Mouse (Mus musculus) spleen, embryonic (tissue): ENCODE measurements at regions not wholly inside any gene's neighbourhood (a gene's known extent, or its start where the extent isn't known, plus 50 kb on each side); places are given as distances from the start of the nearest gene placed in this dataset.

Experiments used
- CTCF ChIA-PET: fragments of 350-600 bp; sonication (Branson Sonifier 250); formaldehyde crosslinking; loops from one replicate; lab custom pipeline; 2022; lab: Charles Lee

- CTCF ChIA-PET = no interaction called here
Measured at GRCm38 (mm10) chr3:70384235-70384634, 376.8 kb downstream of the Otol1 start.

GRCm38 (mm10) chr3:70385961-70386360 is 378.5 kb downstream of the Otol1 start:
- CTCF ChIA-PET = no interaction called here

- CTCF ChIA-PET = no interaction called here
Measured at GRCm38 (mm10) chr3:70401187-70401586, 393.8 kb downstream of the Otol1 start.

- CTCF ChIA-PET = no interaction called here
Measured at GRCm38 (mm10) chr3:70406571-70406970, 399.2 kb downstream of the Otol1 start.

- CTCF ChIA-PET = no interaction called here
Measured at GRCm38 (mm10) chr3:70418273-70418672, 410.9 kb downstream of the Otol1 start.

- CTCF ChIA-PET = no interaction called here
Measured at GRCm38 (mm10) chr3:70422016-70422415, 414.6 kb downstream of the Otol1 start.

GRCm38 (mm10) chr3:70422669-70423068 is 415.3 kb downstream of the Otol1 start:
- CTCF ChIA-PET = no interaction called here

- CTCF ChIA-PET = no interaction called here
Measured at GRCm38 (mm10) chr3:70436671-70437070, 429.3 kb downstream of the Otol1 start.

- CTCF ChIA-PET = no interaction called here
Measured at GRCm38 (mm10) chr3:70457181-70457847, 449.9 kb downstream of the Otol1 start.

- CTCF ChIA-PET = no interaction called here
Measured at GRCm38 (mm10) chr3:70460811-70461210, 453.4 kb downstream of the Otol1 start.

GRCm38 (mm10) chr3:70463221-70463620 is 455.8 kb downstream of the Otol1 start:
- CTCF ChIA-PET = no interaction called here

- CTCF ChIA-PET = no interaction called here
Measured at GRCm38 (mm10) chr3:70482521-70482920, 475.1 kb downstream of the Otol1 start.

- CTCF ChIA-PET = no interaction called here
Measured at GRCm38 (mm10) chr3:70483066-70483743, 475.8 kb downstream of the Otol1 start.

GRCm38 (mm10) chr3:70496431-70496830 is 489.0 kb downstream of the Otol1 start:
- CTCF ChIA-PET = no interaction called here

- CTCF ChIA-PET = no interaction called here
Measured at GRCm38 (mm10) chr3:70500245-70500858, 492.9 kb downstream of the Otol1 start.

GRCm38 (mm10) chr3:70500991-70501961 is 493.9 kb downstream of the Otol1 start:
- CTCF ChIA-PET = interaction anchor here (0.9 kb wide), 1 partner anchor 290 kb away, joined by 11 read pairs; no protein-coding TSS in a partner anchor

- CTCF ChIA-PET = no interaction called here
Measured at GRCm38 (mm10) chr3:70533593-70534321, 526.3 kb downstream of the Otol1 start.

- CTCF ChIA-PET = no interaction called here
Measured at GRCm38 (mm10) chr3:70535084-70535483, 527.7 kb downstream of the Otol1 start.

- CTCF ChIA-PET = interaction anchor here (0.5 kb wide), 1 partner anchor 265 kb away, joined by 5 read pairs; no protein-coding TSS in a partner anchor
Measured at GRCm38 (mm10) chr3:70543911-70544310, 536.5 kb downstream of the Otol1 start.

GRCm38 (mm10) chr3:70557821-70558220 is 550.4 kb downstream of the Otol1 start:
- CTCF ChIA-PET = no interaction called here
